Mouse (Mus musculus) lung, postnatal 0 days (tissue): Measurements from ENCODE around the gene Gm17555.

Experiments used
- CTCF ChIP-seq: IDR thresholded peaks from 2 replicates; pipeline ENCODE4 v1.5.1; 2016; ENCODE audit warnings: antibody characterized with exemption, mild to moderate bottlenecking
- EP300 ChIP-seq: IDR thresholded peaks from 2 replicates; pipeline ENCODE4 v1.6.1; 2016; ENCODE audit warnings: antibody characterized with exemption, mild to moderate bottlenecking, control low read depth

DNA sequence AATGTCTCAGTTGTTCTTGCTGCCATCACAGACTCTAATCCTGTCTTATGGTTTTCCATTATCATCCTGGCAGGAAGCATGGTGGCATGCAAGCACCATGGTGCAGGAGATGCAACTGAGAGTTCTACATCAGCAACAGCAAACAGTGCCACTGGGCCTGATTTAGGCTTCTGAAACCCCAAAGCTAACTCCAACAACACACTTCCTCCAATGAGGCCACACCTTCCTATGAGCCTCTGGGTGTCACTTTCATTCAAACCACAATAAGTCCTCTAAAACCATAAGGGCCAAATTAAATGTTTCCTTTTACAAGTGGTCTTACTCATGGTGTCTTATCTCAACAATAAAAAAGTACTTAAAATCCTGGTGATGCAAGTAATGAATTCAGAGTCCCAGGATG, 37.3 kb downstream of the Gm17555 start:
- TF ChIP-seq CTCF (no peak), EP300 (no peak)
